Mouse (Mus musculus): ENCODE data around the gene Nckipsd. TPM values are rescaled to one million over a fixed set of nuclear protein-coding genes. Genes with fewer than 3 reads are reported as not detected.

The Nckipsd gene
- total and polyA plus RNA-seq, 2 experiments = 2.2 to 7.7 TPM

- Histone ChIP-seq H3K4me3 (ENCODE audit: insufficient read depth, low read depth, low read length) (no peak overlapping the region), H3K27ac (replicated peaks; ENCODE audit: insufficient read depth, low read depth, low read length) (no peak overlapping the region), H3K79me2 (ENCODE audit: control insufficient read depth, insufficient read depth, low read length) (no peaks in the 10 kb centered on the region), H3K36me3 (ENCODE audit: control insufficient read depth, insufficient read depth, low read length) (no peaks in the 10 kb centered on the region), H3K4me1 (ENCODE audit: control insufficient read depth, insufficient read depth, low read length) (no peaks in the 10 kb centered on the region; the same call in 1 of the 2 replicates), H3K9ac (ENCODE audit: low read depth, low read length) (no peak overlapping the region), H3K27me3 (ENCODE audit: control insufficient read depth, insufficient read depth, low read length) (no peaks in the 10 kb centered on the region)
- no peak for DNase-seq (ENCODE audit: extremely low read depth, low read depth, low spot score)
- WGBS = 89% methylated on average over 4 of the region's 4 CpGs
- no peak for TF ChIP-seq POLR2A (IDR thresholded peaks at IDR 0.05; ENCODE audit: extremely low read depth, insufficient read depth, low read length)
- no peak for TF ChIP-seq CTCF (IDR thresholded peaks at IDR 0.05; ENCODE audit: low read depth, low read length)
Observed at GRCm38 (mm10) chr9:108777276-108777675, 30.9 kb upstream of the Nckipsd start.

- no peaks in the 10 kb centered on the region for H3K27me3 ChIP-seq (ENCODE audit: control insufficient read depth, insufficient read depth, low read length)
- DNase-seq (ENCODE audit: extremely low read depth, low read depth, low spot score) = no peak
- H3K4me1 ChIP-seq (ENCODE audit: control insufficient read depth, insufficient read depth, low read length) = peaks cover 8% of the 10 kb centered on the region
Observed at GRCm38 (mm10) chr9:108780959-108781358, 27.2 kb upstream of the Nckipsd start.

GRCm38 (mm10) chr9:108781891-108782290 is 26.3 kb upstream of the Nckipsd start:
- 65% methylated on average over 4 of the region's 4 CpGs for WGBS
- TF ChIP-seq POLR2A (IDR thresholded peaks at IDR 0.05; ENCODE audit: extremely low read depth, insufficient read depth, low read length) (no peak), CTCF (IDR thresholded peaks at IDR 0.05; ENCODE audit: low read depth, low read length) (no peak)
- Histone ChIP-seq H3K27me3 (ENCODE audit: control insufficient read depth, insufficient read depth, low read length) (no peaks in the 10 kb centered on the region), H3K9ac (ENCODE audit: low read depth, low read length) (no peak overlapping the region), H3K36me3 (ENCODE audit: control insufficient read depth, insufficient read depth, low read length) (no peaks in the 10 kb centered on the region), H3K79me2 (ENCODE audit: control insufficient read depth, insufficient read depth, low read length) (peaks cover 19% of the 10 kb centered on the region), H3K27ac (replicated peaks; ENCODE audit: insufficient read depth, low read depth, low read length) (no peak overlapping the region), H3K4me3 (ENCODE audit: insufficient read depth, low read depth, low read length) (no peak overlapping the region), H3K4me1 (ENCODE audit: control insufficient read depth, insufficient read depth, low read length) (peaks cover 13% of the 10 kb centered on the region)
- DNase-seq (ENCODE audit: extremely low read depth, low read depth, low spot score) = no peak

More at GRCm38 (mm10) chr9:108780959-108781358, 27.2 kb upstream of the Nckipsd start:
- Histone ChIP-seq H3K27ac (replicated peaks; ENCODE audit: insufficient read depth, low read depth, low read length) (no peak overlapping the region), H3K36me3 (ENCODE audit: control insufficient read depth, insufficient read depth, low read length) (no peaks in the 10 kb centered on the region), H3K4me3 (ENCODE audit: insufficient read depth, low read depth, low read length) (no peak overlapping the region), H3K79me2 (ENCODE audit: control insufficient read depth, insufficient read depth, low read length) (peaks cover 11% of the 10 kb centered on the region; the same call in 1 of the 2 replicates), H3K9ac (ENCODE audit: low read depth, low read length) (no peak overlapping the region)
- TF ChIP-seq POLR2A (IDR thresholded peaks at IDR 0.05; ENCODE audit: extremely low read depth, insufficient read depth, low read length) (no peak), CTCF (IDR thresholded peaks at IDR 0.05; ENCODE audit: low read depth, low read length) (no peak)
- WGBS = 68% methylated on average over 5 of the region's 5 CpGs

- 32% methylated on average over 9 of the region's 9 CpGs for WGBS
Observed at GRCm38 (mm10) chr9:108782836-108783547, 25.2 kb upstream of the Nckipsd start.

GRCm38 (mm10) chr9:108783548-108784463 is 24.4 kb upstream of the Nckipsd start, which contains the start of gene Ip6k2:
Gene Ip6k2 (plus strand): TSS chr9:108783796.
- peaks cover 22% of the 10 kb centered on the region for H3K4me1 ChIP-seq (ENCODE audit: control insufficient read depth, insufficient read depth, low read length)
- TF ChIP-seq CTCF (IDR thresholded peaks at IDR 0.05; ENCODE audit: low read depth, low read length) (no peak), POLR2A (IDR thresholded peaks at IDR 0.05; ENCODE audit: extremely low read depth, insufficient read depth, low read length) (peak; percentile 61; the same call in 1 of the 2 replicates)

More at GRCm38 (mm10) chr9:108782836-108783547, 25.2 kb upstream of the Nckipsd start:
- no peak overlapping the region for H3K9ac ChIP-seq (ENCODE audit: low read depth, low read length)
- 0 out of 2 replicates have a peak overlapping the region, but pooled peaks have one; percentile 2 for H3K4me3 ChIP-seq (ENCODE audit: insufficient read depth, low read depth, low read length)
- no peak overlapping the region for H3K27ac ChIP-seq (replicated peaks; ENCODE audit: insufficient read depth, low read depth, low read length)
- TF ChIP-seq CTCF (IDR thresholded peaks at IDR 0.05; ENCODE audit: low read depth, low read length) (no peak), POLR2A (IDR thresholded peaks at IDR 0.05; ENCODE audit: extremely low read depth, insufficient read depth, low read length) (no peak)
- no peaks in the 10 kb centered on the region for H3K27me3 ChIP-seq (ENCODE audit: control insufficient read depth, insufficient read depth, low read length)
- peaks cover 19% of the 10 kb centered on the region for H3K4me1 ChIP-seq (ENCODE audit: control insufficient read depth, insufficient read depth, low read length)
- no peak for DNase-seq (ENCODE audit: extremely low read depth, low read depth, low spot score)
- peaks cover 28% of the 10 kb centered on the region for H3K79me2 ChIP-seq (ENCODE audit: control insufficient read depth, insufficient read depth, low read length)
- H3K36me3 ChIP-seq (ENCODE audit: control insufficient read depth, insufficient read depth, low read length) = no peaks in the 10 kb centered on the region

More at GRCm38 (mm10) chr9:108783548-108784463, 24.4 kb upstream of the Nckipsd start, which contains the start of gene Ip6k2:
- H3K36me3 ChIP-seq (ENCODE audit: control insufficient read depth, insufficient read depth, low read length) = no peaks in the 10 kb centered on the region
- under 1% methylated on average over 56 of the region's 56 CpGs for WGBS
- H3K79me2 ChIP-seq (ENCODE audit: control insufficient read depth, insufficient read depth, low read length) = peaks cover 36% of the 10 kb centered on the region
- H3K27me3 ChIP-seq (ENCODE audit: control insufficient read depth, insufficient read depth, low read length) = no peaks in the 10 kb centered on the region
- H3K9ac ChIP-seq (ENCODE audit: low read depth, low read length) = peak within 1 kb of the TSS; percentile 91
- peak within 1 kb of the TSS; percentile 94 for H3K27ac ChIP-seq (replicated peaks; ENCODE audit: insufficient read depth, low read depth, low read length)
- H3K4me3 ChIP-seq (ENCODE audit: insufficient read depth, low read depth, low read length) = peak within 1 kb of the TSS; percentile 86
- DNase-seq (ENCODE audit: extremely low read depth, low read depth, low spot score) = peak; percentile 99

Measured in liver, adult 2 months (tissue).